Mouse (Mus musculus) neural tube, embryonic 14.5 days (tissue): ENCODE measurements around the gene Rtn1. TPM values are rescaled to one million over a fixed set of nuclear protein-coding genes. Genes with fewer than 3 reads are reported as not detected.

Experiments
- ATAC-seq: fragments of 200-750 bp; cut with Nextera tagmentation; 2 replicates; pipeline ENCODE4 v1.8.0; 2017; ENCODE audit warnings: low read depth, mild to moderate bottlenecking, moderate TSS enrichment, moderate library complexity
- H3K27ac ChIP-seq: fragments of 300-500 bp; sonication (generic); 2 replicates; pipeline ENCODE4 v1.5.1; 2014; ENCODE audit warnings: low read depth, mild to moderate bottlenecking, control low read depth, low read length, moderate library complexity, mixed read lengths
- H3K27me3 ChIP-seq: fragments of 300-500 bp; sonication (generic); 2 replicates; pipeline ENCODE4 v1.6.1; 2014; ENCODE audit warnings: low read length; ENCODE audit not compliant: control insufficient read depth, insufficient read depth
- H3K36me3 ChIP-seq: fragments of 300-500 bp; sonication (generic); 2 replicates; pipeline ENCODE4 v1.6.1; 2014; ENCODE audit warnings: low read length, mixed read lengths; ENCODE audit not compliant: control insufficient read depth, insufficient read depth
- H3K4me1 ChIP-seq: fragments of 300-500 bp; sonication (generic); 2 replicates; pipeline ENCODE4 v1.6.1; 2014; ENCODE audit warnings: low read length; ENCODE audit not compliant: control insufficient read depth, insufficient read depth
- H3K4me2 ChIP-seq: fragments of 300-500 bp; sonication (generic); 2 replicates; pipeline ENCODE4 v1.6.1; 2014; ENCODE audit warnings: mild to moderate bottlenecking, low read depth, low read length, control low read depth
- H3K4me3 ChIP-seq: fragments of 300-500 bp; sonication (generic); 2 replicates; pipeline ENCODE4 v1.5.1; 2014; ENCODE audit warnings: low read depth, low read length, control low read depth, mixed read lengths
- H3K9ac ChIP-seq: fragments of 300-500 bp; sonication (generic); replicated peaks from 2 replicates; pipeline ENCODE4 v1.6.1; 2014; ENCODE audit warnings: low read depth, mild to moderate bottlenecking, control low read depth, low read length, mixed read lengths
- H3K9me3 ChIP-seq: fragments of 300-500 bp; sonication (generic); 2 replicates; pipeline ENCODE4 v1.6.1; 2016; ENCODE audit warnings: low read length; ENCODE audit not compliant: control insufficient read depth
- WGBS: fragments of 180-500 bp; shearing (Covaris S2); extraction: QIAGEN DNeasy Blood & Tissue Kit; methylation state at CpG from one replicate; pipeline ENCODE4 v1.1.7; 2014; 5-methylcytosine and 5-hydroxymethylcytosine counted together
- polyA plus RNA-seq: library from polyadenylated mRNA; unstranded; fragments of >200 nt; fragmentation: Nextera tagmentation; extraction: Ambion mirVana; gene quantifications from 2 replicates; pipeline ENCODE4 v1.2.1, GENCODE M21; 2014

The Rtn1 gene
- polyA plus RNA-seq, 1 experiment from 2014 or later = 3,331 TPM

GRCm38 (mm10) chr12:72348508-72348907 is 60.3 kb downstream of the Rtn1 start:
- no peak overlapping the region for H3K27ac ChIP-seq
- 73% methylated on average over 8 of the region's 8 CpGs for WGBS
- H3K36me3 ChIP-seq = no peaks in the 10 kb centered on the region
- H3K9me3 ChIP-seq = no peaks in the 10 kb centered on the region
- no peaks in the 10 kb centered on the region for H3K27me3 ChIP-seq
- no peaks in the 10 kb centered on the region for H3K4me1 ChIP-seq
- H3K4me2 ChIP-seq = no peak overlapping the region
- no peak for ATAC-seq
- no peak overlapping the region for H3K4me3 ChIP-seq
- no peak overlapping the region for H3K9ac ChIP-seq

GRCm38 (mm10) chr12:72347184-72347583 is 61.7 kb downstream of the Rtn1 start:
- Histone ChIP-seq H3K9ac (no peak overlapping the region), H3K4me3 (no peak overlapping the region), H3K27ac (no peak overlapping the region), H3K4me2 (no peak overlapping the region), H3K4me1 (no peaks in the 10 kb centered on the region), H3K27me3 (no peaks in the 10 kb centered on the region), H3K9me3 (no peaks in the 10 kb centered on the region), H3K36me3 (no peaks in the 10 kb centered on the region)
- no peak for ATAC-seq
- 83% methylated on average over 1 of the region's 1 CpGs for WGBS

GRCm38 (mm10) chr12:72343639-72344038 is 65.2 kb downstream of the Rtn1 start:
- Histone ChIP-seq H3K27me3 (no peaks in the 10 kb centered on the region), H3K9ac (no peak overlapping the region), H3K4me2 (no peak overlapping the region), H3K9me3 (no peaks in the 10 kb centered on the region), H3K4me1 (no peaks in the 10 kb centered on the region), H3K4me3 (no peak overlapping the region), H3K36me3 (no peaks in the 10 kb centered on the region), H3K27ac (no peak overlapping the region)
- WGBS = 64% methylated on average over 2 of the region's 2 CpGs
- no peak for ATAC-seq

- ATAC-seq = no peak
- Histone ChIP-seq H3K27ac (no peak overlapping the region), H3K36me3 (no peaks in the 10 kb centered on the region), H3K9ac (no peak overlapping the region), H3K4me3 (no peak overlapping the region), H3K4me1 (no peaks in the 10 kb centered on the region), H3K9me3 (no peaks in the 10 kb centered on the region), H3K4me2 (no peak overlapping the region), H3K27me3 (no peaks in the 10 kb centered on the region)
- WGBS = 89% methylated on average over 13 of the region's 13 CpGs
These were observed 72.8 kb downstream of the Rtn1 start for GRCm38 (mm10) chr12:72336009-72336408.

- H3K36me3 ChIP-seq = no peaks in the 10 kb centered on the region
- H3K9ac ChIP-seq = no peak overlapping the region
- 58% methylated on average over 5 of the region's 5 CpGs for WGBS
- H3K27ac ChIP-seq = no peak overlapping the region
- H3K4me1 ChIP-seq = no peaks in the 10 kb centered on the region
- no peak overlapping the region for H3K4me2 ChIP-seq
- H3K9me3 ChIP-seq = no peaks in the 10 kb centered on the region
- H3K27me3 ChIP-seq = no peaks in the 10 kb centered on the region
- no peak; the same call in 1 of the 2 replicates for ATAC-seq
- H3K4me3 ChIP-seq = no peak overlapping the region
These were observed 76.3 kb downstream of the Rtn1 start for GRCm38 (mm10) chr12:72332488-72333013.

GRCm38 (mm10) chr12:72331912-72332487 is 76.9 kb downstream of the Rtn1 start:
- ATAC-seq = no peak
- H3K4me2 ChIP-seq = no peak overlapping the region
- H3K4me3 ChIP-seq = no peak overlapping the region
- no peak overlapping the region for H3K27ac ChIP-seq
- WGBS = 50% methylated on average over 7 of the region's 7 CpGs
- H3K4me1 ChIP-seq = no peaks in the 10 kb centered on the region
- no peaks in the 10 kb centered on the region for H3K36me3 ChIP-seq
- H3K27me3 ChIP-seq = no peaks in the 10 kb centered on the region
- no peaks in the 10 kb centered on the region for H3K9me3 ChIP-seq
- no peak overlapping the region for H3K9ac ChIP-seq

GRCm38 (mm10) chr12:72326087-72326486 is 82.8 kb downstream of the Rtn1 start:
- Histone ChIP-seq H3K9me3 (no peaks in the 10 kb centered on the region), H3K4me1 (no peaks in the 10 kb centered on the region), H3K9ac (no peak overlapping the region), H3K27me3 (no peaks in the 10 kb centered on the region), H3K4me2 (no peak overlapping the region), H3K36me3 (no peaks in the 10 kb centered on the region), H3K4me3 (no peak overlapping the region), H3K27ac (no peak overlapping the region)
- no peak for ATAC-seq

GRCm38 (mm10) chr12:72325025-72325424 is 83.8 kb downstream of the Rtn1 start:
- Histone ChIP-seq H3K4me2 (no peak overlapping the region), H3K4me3 (no peak overlapping the region), H3K27ac (no peak overlapping the region), H3K9ac (no peak overlapping the region), H3K27me3 (no peaks in the 10 kb centered on the region), H3K9me3 (no peaks in the 10 kb centered on the region), H3K36me3 (no peaks in the 10 kb centered on the region), H3K4me1 (no peaks in the 10 kb centered on the region)
- ATAC-seq = no peak
- 17% methylated on average over 5 of the region's 5 CpGs for WGBS

GRCm38 (mm10) chr12:72324210-72324871 is 84.5 kb downstream of the Rtn1 start:
- no peak for ATAC-seq
- no peaks in the 10 kb centered on the region for H3K4me1 ChIP-seq
- no peaks in the 10 kb centered on the region for H3K9me3 ChIP-seq
- no peaks in the 10 kb centered on the region for H3K27me3 ChIP-seq
- H3K9ac ChIP-seq = no peak overlapping the region
- H3K4me2 ChIP-seq = no peak overlapping the region
- no peaks in the 10 kb centered on the region for H3K36me3 ChIP-seq
- WGBS = 84% methylated on average over 10 of the region's 10 CpGs
- H3K4me3 ChIP-seq = no peak overlapping the region
- H3K27ac ChIP-seq = no peak overlapping the region
